Mouse (Mus musculus) liver, embryonic 14.5 days (tissue): Measurements from ENCODE around the gene Zfp950.

Source experiments
- CTCF ChIP-seq: IDR thresholded peaks from 2 replicates; pipeline ENCODE4 v1.5.1; 2016; ENCODE audit warnings: antibody characterized with exemption, low read depth, control low read depth
- EP300 ChIP-seq: IDR thresholded peaks from 2 replicates; pipeline ENCODE4 v1.6.1; 2016; ENCODE audit warnings: antibody characterized with exemption, low read depth

- no peak for TF ChIP-seq EP300
- TF ChIP-seq CTCF = no peak
Measured at GRCm38 (mm10) chr19:61078622-61079021, 62.0 kb downstream of the Zfp950 start.
